Mouse (Mus musculus) forebrain, embryonic 14.5 days (tissue): Measurements from ENCODE around the gene Myo3b. TPM values are rescaled to one million over a fixed set of nuclear protein-coding genes. Genes with fewer than 3 reads are reported as not detected.

Experiments
- ATAC-seq: fragments of 200-750 bp; cut with Nextera tagmentation; 2 replicates; pipeline ENCODE4 v1.8.0; 2017; ENCODE audit warnings: mild to moderate bottlenecking, moderate library complexity
- DNase-seq: peaks from one replicate; pipeline ENCODE4 v3.0.0-alpha.2; 2015; ENCODE audit warnings: low spot score
- H3K27ac ChIP-seq: fragments of 300-500 bp; sonication (generic); 2 replicates; pipeline ENCODE4 v1.5.1; 2014; ENCODE audit warnings: low read depth, mild to moderate bottlenecking, control low read depth, low read length, moderate library complexity
- H3K27me3 ChIP-seq: fragments of 300-500 bp; sonication (generic); replicated peaks from 2 replicates; pipeline ENCODE4 v1.6.1; 2014; ENCODE audit warnings: low read length, control low read depth, mixed read lengths; ENCODE audit not compliant: control insufficient read depth, insufficient read depth
- H3K36me3 ChIP-seq: fragments of 300-500 bp; sonication (generic); 2 replicates; pipeline ENCODE4 v1.6.1; 2014; ENCODE audit warnings: low read length, control low read depth; ENCODE audit not compliant: control insufficient read depth, insufficient read depth
- H3K4me1 ChIP-seq: fragments of 300-500 bp; sonication (generic); 2 replicates; pipeline ENCODE4 v1.6.1; 2014; ENCODE audit warnings: antibody characterized with exemption, low read length, control low read depth; ENCODE audit not compliant: control insufficient read depth, insufficient read depth
- H3K4me2 ChIP-seq: fragments of 300-500 bp; sonication (generic); 2 replicates; pipeline ENCODE4 v1.6.1; 2014; ENCODE audit warnings: mild to moderate bottlenecking, control low read depth, low read length
- H3K4me3 ChIP-seq: fragments of 300-500 bp; sonication (generic); 2 replicates; pipeline ENCODE4 v1.5.1; 2014; ENCODE audit warnings: low read depth, low read length, control low read depth
- H3K9ac ChIP-seq: fragments of 300-500 bp; sonication (generic); 2 replicates; pipeline ENCODE4 v1.6.1; 2014; ENCODE audit warnings: mild to moderate bottlenecking, low read length, control low read depth, moderate library complexity
- H3K9me3 ChIP-seq: fragments of 300-500 bp; sonication (generic); replicated peaks from 2 replicates; pipeline ENCODE4 v1.6.1; 2016; ENCODE audit warnings: low read length, control low read depth, mixed read lengths; ENCODE audit not compliant: control insufficient read depth
- WGBS: fragments of 180-500 bp; shearing (Covaris S2); extraction: QIAGEN DNeasy Blood & Tissue Kit; methylation state at CpG from one replicate; pipeline ENCODE4 v1.1.7; 2014; 5-methylcytosine and 5-hydroxymethylcytosine counted together
- polyA plus RNA-seq: library from polyadenylated mRNA; unstranded; fragments of >200 nt; fragmentation: Nextera tagmentation; extraction: Ambion mirVana; gene quantifications from 2 replicates; pipeline ENCODE4 v1.2.1, GENCODE M21; 2014

Myo3b gene
- polyA plus RNA-seq, 1 experiment from 2014 or later, result 0.09 TPM

DNA sequence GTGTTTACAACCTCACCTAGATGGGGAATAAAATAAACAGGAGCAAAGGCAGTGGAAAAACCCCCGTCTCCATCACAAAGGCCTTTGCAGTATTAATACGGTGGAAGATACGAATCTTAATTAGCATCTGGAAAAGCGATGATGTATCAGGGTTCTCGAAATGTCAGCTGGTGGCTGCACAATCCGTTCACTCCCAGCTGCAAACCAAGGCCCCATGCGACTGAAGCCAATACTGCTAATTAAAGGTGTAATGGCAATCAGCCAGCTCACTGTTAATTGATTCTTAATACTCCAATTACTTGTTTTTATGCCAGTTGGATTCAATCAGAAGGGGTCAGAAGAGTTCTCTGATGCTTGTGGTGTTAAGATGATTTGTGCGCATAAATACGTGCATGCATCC, 14.9 kb downstream of the Myo3b start:
- no peak overlapping the region for H3K4me2 ChIP-seq
- DNase-seq (peak; percentile 64), ATAC-seq (peak; percentile 44; the same call in 1 of the 2 replicates)
- H3K27me3 ChIP-seq, result no peaks in the 10 kb centered on the region
- H3K36me3 ChIP-seq, result no peaks in the 10 kb centered on the region
- no peak overlapping the region for H3K4me3 ChIP-seq
- H3K27ac ChIP-seq, result peak overlapping the region; percentile 36; the same call in 1 of the 2 replicates
- no peak overlapping the region for H3K9ac ChIP-seq
- WGBS, result 27% methylated on average over 9 of the region's 9 CpGs
- no peaks in the 10 kb centered on the region for H3K9me3 ChIP-seq
- peaks cover 8% of the 10 kb centered on the region for H3K4me1 ChIP-seq

DNA sequence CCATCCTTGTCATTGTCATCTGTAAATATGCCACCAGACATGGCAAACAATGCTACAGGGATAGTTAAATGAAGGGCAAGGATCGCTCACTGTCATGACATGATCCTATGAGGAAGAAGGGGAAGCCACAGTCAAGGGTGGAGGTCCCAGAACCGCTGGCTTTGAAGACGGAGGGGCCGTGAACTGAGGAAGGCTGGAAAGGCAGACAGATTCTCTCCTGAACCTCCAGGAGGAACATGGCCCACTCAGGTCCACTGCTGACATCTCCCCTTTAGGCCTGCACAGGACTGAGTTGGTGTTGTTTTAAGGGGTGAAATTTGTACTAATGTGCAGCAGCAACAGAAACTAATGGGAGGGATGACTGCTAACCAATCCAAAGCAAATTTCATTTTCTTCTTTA, 19.3 kb downstream of the Myo3b start:
- Histone ChIP-seq H3K4me3 (no peak overlapping the region), H3K36me3 (no peaks in the 10 kb centered on the region), H3K4me1 (peaks cover 16% of the 10 kb centered on the region), H3K9ac (no peak overlapping the region), H3K4me2 (no peak overlapping the region), H3K27me3 (no peaks in the 10 kb centered on the region), H3K27ac (no peak overlapping the region), H3K9me3 (no peaks in the 10 kb centered on the region)
- no peak for ATAC-seq
- 91% methylated on average over 4 of the region's 4 CpGs for WGBS
- no peak for DNase-seq

DNA sequence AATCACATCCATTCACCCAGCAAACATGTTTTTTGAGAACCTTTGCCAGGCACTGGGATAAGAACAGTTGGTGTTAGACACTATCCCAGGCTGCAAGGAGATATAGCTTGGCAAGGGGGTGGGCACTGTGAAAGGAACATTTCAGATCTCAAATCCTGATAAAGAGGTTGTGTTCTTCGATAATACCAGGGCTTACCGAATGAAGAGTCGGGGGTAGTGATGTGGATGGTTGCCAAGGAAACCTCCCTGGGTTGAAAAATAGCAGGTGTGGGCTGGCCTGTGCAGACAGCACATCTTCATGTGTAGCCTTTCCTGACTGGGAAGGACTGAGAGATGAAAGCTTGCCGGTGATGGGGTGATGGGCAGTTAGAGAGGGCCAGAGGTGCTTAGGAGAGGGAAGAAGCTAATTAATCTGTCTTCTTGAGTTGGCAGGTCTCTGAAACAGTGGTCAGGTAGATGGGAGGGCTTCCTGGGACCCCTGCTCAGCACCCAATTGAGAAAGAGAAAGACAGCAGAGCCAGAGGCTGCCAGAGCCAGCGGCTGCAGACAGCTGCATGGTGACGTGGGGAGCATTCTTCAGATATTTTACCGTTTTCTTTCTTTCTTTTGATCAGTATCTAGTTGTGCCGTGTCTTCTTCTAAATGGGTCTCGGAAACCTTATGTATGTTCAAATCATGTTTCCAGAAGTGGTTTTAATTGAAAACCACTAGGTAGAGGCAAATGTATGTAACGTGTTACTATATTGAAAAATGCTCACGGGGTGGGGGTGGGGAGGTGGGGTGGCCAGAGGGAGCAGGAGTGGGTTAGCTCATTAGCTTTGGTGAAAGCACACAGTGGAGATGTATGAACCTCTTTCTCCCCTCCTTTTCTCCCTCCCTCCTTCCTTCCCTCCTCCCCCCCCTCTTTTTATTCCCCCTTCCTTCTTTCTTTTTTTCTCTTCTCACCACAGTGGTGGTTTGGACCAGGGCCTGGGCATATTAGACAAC, 21.7 kb downstream of the Myo3b start:
- Histone ChIP-seq H3K4me2 (no peak overlapping the region), H3K9me3 (no peaks in the 10 kb centered on the region), H3K9ac (no peak overlapping the region), H3K27me3 (no peaks in the 10 kb centered on the region), H3K4me3 (no peak overlapping the region), H3K4me1 (peaks cover 8% of the 10 kb centered on the region; the same call in 1 of the 2 replicates), H3K27ac (peak overlapping the region; percentile 74), H3K36me3 (no peaks in the 10 kb centered on the region)
- WGBS, result 41% methylated on average over 11 of the region's 11 CpGs
- ATAC-seq (peak; percentile 74), DNase-seq (peak; percentile 68)

DNA sequence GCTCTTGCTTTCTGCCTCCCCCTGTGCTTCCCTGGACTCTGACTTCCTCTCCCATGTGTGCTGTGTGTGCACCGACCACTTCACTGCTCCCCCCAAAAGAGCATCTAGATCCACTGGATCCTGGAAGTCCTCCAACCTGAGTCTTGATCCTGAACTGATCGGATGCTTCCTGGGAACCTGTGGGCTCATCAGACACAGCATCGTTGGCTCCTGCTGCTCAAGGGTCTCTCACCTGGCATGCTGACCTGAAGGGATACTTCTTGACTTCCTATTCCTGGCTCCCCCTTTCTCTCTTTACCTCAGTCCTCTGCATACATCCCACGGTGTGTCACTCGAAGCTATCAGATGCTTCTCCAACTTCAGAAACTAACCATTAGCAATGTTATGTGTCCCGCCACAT, 26.2 kb downstream of the Myo3b start:
- no peak overlapping the region for H3K9ac ChIP-seq
- ATAC-seq (no peak), DNase-seq (no peak)
- peaks cover 7% of the 10 kb centered on the region; the same call in 1 of the 2 replicates for H3K4me1 ChIP-seq
- H3K27ac ChIP-seq, result no peak overlapping the region
- no peaks in the 10 kb centered on the region for H3K36me3 ChIP-seq
- 88% methylated on average over 6 of the region's 6 CpGs for WGBS
- no peaks in the 10 kb centered on the region for H3K9me3 ChIP-seq
- no peak overlapping the region for H3K4me2 ChIP-seq
- no peaks in the 10 kb centered on the region; the same call in 1 of the 2 replicates for H3K27me3 ChIP-seq
- no peak overlapping the region for H3K4me3 ChIP-seq

DNA sequence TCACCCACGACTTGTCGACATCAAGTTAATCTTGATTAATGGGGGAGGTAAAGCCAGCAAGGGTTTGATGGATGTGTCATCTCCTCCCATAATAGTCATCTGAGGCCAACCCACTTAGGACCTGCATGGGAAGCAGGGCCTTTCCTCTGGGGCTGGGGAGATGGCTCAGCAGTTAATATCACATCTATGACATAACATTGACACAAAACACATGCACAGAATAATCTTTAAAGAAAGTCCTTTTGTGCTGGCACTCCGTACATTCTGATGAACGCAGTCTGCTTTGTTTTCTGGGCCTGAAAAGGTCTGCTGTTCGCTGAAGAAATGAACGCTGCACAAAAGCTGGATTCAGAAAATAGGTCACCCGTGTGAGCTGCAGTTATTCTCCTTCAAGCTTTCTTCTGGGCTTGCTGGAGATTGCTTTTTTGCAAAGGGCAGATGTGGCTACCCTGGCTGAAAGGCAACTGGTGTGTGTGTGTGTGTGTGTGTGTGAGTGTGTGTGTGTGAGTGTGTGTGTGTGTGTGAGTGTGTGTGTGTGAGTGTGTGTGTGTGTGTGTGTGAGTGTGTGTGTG, 26.9 kb downstream of the Myo3b start:
- Histone ChIP-seq H3K36me3 (no peaks in the 10 kb centered on the region), H3K9me3 (no peaks in the 10 kb centered on the region), H3K27ac (no peak overlapping the region), H3K4me2 (no peak overlapping the region), H3K9ac (no peak overlapping the region), H3K4me1 (peaks cover 3% of the 10 kb centered on the region; the same call in 1 of the 2 replicates), H3K27me3 (no peaks in the 10 kb centered on the region; the same call in 1 of the 2 replicates), H3K4me3 (no peak overlapping the region)
- ATAC-seq (0 out of 2 replicates have a peak, but pooled peaks have one; percentile 18), DNase-seq (peak; percentile 22)
- WGBS, result 23% methylated on average over 7 of the region's 7 CpGs

DNA sequence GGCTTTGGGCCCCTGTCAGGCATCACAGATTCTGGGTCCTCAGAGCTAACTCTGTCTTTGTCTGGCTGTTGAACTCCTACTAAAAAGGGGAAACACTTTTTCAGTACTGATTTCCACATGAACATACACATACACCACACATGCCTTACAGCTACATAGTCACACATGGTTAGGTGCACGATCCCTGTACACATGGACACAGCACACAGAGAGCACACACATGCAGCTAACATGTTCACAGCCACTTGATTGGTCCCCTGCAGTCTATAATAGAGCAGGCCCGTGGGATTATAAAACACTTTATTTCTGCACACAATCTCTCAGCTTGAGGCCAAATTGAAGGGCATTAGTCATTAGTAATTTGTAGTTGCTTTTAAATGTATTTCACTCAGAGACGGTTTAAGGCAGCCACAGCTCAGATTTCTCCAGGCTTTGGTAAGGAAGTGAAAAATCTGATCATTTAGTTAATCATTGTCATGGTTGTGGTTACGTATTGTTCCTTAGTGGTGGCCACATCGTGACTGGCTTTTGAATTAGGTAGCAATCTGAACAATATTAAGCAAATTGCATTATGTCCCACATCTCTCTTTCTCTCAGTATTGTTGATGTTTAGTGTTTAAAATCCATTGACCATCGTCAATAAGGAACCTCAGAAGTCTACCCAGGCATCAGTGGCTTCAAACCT, 27.6 kb downstream of the Myo3b start:
- DNase-seq (no peak), ATAC-seq (no peak)
- no peak overlapping the region for H3K27ac ChIP-seq

DNA sequence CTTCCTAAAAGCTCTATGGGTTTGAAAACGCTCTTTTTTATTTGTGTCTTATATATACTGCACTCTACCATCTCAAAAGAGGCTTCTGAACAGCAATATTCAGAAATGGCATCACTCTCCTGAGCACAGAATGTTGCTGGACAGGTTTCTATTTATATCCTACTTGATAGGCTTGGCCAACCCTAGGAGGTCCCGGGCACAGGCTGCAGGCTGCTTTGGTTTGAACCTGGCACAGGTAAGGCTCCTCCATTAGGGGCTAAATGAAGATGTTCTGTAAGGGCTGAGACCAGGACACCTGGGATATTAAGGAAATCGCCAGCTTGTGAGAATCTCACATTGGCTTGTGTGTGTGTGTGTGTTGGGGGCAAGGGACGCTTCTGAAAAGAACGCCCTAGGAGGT, 30.9 kb downstream of the Myo3b start:
- H3K4me1 ChIP-seq, result 0 out of 2 replicates have a peak, but pooled peaks cover 3% of the 10 kb centered on the region
- no peak overlapping the region for H3K27ac ChIP-seq
- H3K9ac ChIP-seq, result no peak overlapping the region
- H3K36me3 ChIP-seq, result no peaks in the 10 kb centered on the region
- DNase-seq (no peak), ATAC-seq (no peak)
- 84% methylated on average over 5 of the region's 5 CpGs for WGBS
- no peak overlapping the region for H3K4me2 ChIP-seq
- no peaks in the 10 kb centered on the region; the same call in 1 of the 2 replicates for H3K27me3 ChIP-seq
- no peaks in the 10 kb centered on the region for H3K9me3 ChIP-seq
- H3K4me3 ChIP-seq, result no peak overlapping the region

More for the DNA sequence above, 27.6 kb downstream of the Myo3b start:
- no peak overlapping the region for H3K9ac ChIP-seq
- H3K4me2 ChIP-seq, result no peak overlapping the region
- 34% methylated on average over 6 of the region's 6 CpGs for WGBS
- no peak overlapping the region for H3K4me3 ChIP-seq
- no peaks in the 10 kb centered on the region for H3K36me3 ChIP-seq
- H3K4me1 ChIP-seq, result 0 out of 2 replicates have a peak, but pooled peaks cover 3% of the 10 kb centered on the region
- H3K27me3 ChIP-seq, result no peaks in the 10 kb centered on the region; the same call in 1 of the 2 replicates
- no peaks in the 10 kb centered on the region for H3K9me3 ChIP-seq

DNA sequence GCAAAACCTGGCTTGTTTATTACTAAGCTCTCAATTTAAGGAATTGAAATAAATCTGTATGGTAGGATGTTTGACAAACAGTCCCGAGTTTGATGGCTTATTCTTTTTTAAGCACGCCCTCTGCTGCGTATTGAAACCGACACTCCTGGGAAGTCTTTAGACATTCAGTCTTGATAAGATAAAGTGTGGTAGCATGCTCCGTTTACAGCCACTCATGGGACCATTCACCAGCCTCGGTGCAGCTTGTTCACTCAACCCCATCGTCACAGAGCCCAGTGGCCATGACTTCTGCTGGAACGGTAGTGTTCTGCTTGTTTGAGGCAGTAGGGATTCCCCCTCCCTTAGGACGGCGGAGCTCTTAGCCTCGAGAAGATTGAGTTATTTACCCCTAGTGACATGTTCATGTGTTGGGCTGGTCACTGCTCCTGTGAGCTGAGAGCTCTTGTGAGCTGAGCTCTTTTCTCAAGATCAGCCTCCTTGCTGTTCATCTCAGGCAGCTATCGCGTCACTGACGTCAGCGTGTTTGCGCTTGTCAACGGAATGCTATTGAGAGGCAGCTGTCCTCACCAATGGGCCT, 44.6 kb downstream of the Myo3b start:
- no peak overlapping the region for H3K27ac ChIP-seq
- no peak overlapping the region for H3K9ac ChIP-seq
- no peak overlapping the region for H3K4me2 ChIP-seq
- no peaks in the 10 kb centered on the region for H3K9me3 ChIP-seq
- ATAC-seq (no peak), DNase-seq (no peak)
- H3K4me3 ChIP-seq, result no peak overlapping the region
- no peaks in the 10 kb centered on the region for H3K36me3 ChIP-seq
- H3K4me1 ChIP-seq, result no peaks in the 10 kb centered on the region
- WGBS, result 85% methylated on average over 17 of the region's 17 CpGs
- no peaks in the 10 kb centered on the region for H3K27me3 ChIP-seq
